Mouse (Mus musculus): Measurements from ENCODE around the gene Gm44973. TPM values are rescaled to one million over a fixed set of nuclear protein-coding genes. Genes with fewer than 3 reads are reported as not detected.

The Gm44973 gene
- polyA plus RNA-seq, 1 experiment, result 15.3 TPM

- TF ChIP-seq GATA1 (IDR thresholded peaks at IDR 0.05; ENCODE audit: low read length), result no peak
Observed at GRCm38 (mm10) chr7:5008229-5008628, 7.1 kb upstream of the Gm44973 start.

DNA sequence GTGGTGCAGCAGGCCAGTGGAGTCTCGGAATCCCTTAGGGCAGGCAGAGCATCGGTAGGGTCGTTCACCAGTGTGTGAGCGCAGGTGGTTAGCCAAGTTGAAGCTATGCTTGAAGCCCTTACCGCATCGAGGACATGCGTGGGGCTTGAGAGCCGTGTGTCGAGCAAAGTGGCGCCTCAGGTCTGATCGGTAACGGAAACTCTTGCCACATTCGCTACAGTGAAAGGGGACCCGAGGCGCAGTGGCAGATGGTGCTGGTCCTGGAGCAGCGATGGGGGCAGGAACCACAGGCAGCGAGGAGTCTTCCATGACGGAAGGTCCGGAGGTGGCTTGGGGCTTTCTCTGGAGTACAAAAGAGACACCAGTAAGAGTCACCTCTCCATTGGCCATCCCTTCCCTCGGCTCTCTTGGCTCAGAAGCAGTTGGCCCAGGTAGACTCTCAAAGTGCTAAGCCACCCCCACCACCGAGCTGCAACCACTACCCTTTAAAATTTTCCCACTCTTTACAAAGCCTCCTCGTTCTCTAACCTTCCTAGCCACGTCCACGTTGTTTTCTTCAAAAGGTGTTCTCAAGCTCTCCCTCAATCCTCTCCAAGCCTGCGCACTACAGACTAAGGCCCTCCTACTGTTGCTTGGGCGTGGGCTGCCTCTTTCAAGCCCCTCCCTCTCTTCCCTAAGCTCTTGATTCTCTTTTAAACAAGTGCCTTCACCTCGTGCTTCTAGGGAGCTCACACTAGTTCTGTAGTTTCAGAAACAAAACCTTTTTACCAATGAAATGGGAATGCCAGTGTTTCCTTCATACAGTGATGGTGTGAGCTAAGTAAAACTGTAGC is 2.4 kb upstream of the Gm44973 start:
- TF ChIP-seq GATA1 (IDR thresholded peaks at IDR 0.05; ENCODE audit: low read length), result no peak

DNA sequence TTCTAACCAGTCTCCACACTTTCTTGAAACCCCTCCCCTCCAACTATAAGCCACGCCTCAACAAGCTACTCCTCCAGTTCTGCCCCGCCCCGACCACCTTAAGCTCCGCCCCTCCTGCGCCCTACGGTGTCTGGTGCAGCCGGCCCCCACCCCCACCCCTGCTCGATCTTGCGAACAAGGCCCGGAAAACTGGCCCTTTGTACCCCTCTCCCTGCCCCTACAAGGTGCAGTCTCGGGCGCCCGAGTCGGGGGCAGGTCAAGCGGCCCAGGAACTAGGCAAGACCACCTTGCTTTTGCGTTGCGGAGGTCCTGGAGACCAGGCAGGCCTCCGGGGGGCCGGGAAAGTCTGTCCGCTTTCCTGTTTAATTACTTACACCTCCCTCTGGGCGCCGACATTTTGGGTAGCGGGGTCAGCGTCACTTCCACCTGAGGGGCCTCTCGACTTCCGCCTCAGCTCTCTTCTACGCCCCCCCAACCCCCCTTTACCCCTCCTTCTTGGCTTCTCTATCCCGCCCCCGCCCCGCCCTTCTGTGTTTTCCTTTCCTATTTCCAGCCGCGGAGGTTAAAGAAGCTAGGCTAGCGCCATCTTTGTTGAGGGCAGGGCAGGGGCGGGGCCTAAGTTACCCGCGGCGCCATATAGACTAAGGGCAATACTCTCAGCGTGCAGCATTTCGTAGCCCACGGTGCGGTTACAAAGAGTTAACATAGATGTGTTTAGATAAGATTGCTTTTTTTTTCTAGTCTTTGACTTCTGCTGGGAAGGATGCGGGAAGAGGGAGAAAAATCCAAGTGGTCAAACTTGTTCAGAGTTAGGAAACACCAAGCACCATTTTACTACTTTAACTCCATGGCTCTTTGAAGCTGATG is 812 bp upstream of the Gm44973 start, which contains the start of the genes Zfp524 and Fiz1:
Zfp524 (plus strand) TSS at position 165 of the 867 bp plus-strand sequence.
Fiz1 (minus strand) TSS at position 447 of the 867 bp plus-strand sequence.
- TF ChIP-seq GATA1 (IDR thresholded peaks at IDR 0.05; ENCODE audit: low read length), result no peak

- TF ChIP-seq GATA1 (IDR thresholded peaks at IDR 0.05; ENCODE audit: low read length), result no peak
Observed at GRCm38 (mm10) chr7:5016057-5016456, 761 bp downstream of the Gm44973 start.

DNA sequence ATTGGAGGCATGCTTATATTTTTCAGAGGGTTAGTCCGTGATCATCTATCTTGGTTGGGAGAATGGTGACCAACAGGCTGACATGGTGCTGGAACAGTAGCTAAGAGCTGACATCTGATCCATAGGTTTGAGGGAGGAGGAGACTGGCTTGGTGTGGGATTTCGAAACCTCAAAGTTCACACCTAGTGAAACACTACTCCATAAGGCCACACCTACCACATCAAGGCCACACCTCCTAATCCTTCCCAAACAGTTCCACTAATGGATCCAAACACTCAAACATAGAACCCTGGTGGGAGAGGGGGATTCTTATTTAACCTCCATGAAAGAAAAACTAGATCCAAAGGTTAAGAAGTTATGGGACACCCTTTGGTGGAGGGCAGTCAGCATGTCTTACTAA is 1.6 kb downstream of the Gm44973 start:
- TF ChIP-seq GATA1 (IDR thresholded peaks at IDR 0.05; ENCODE audit: low read length), result no peak

GRCm38 (mm10) chr7:5017352-5017751 is 2.1 kb downstream of the Gm44973 start:
- no peak for TF ChIP-seq GATA1 (IDR thresholded peaks at IDR 0.05; ENCODE audit: low read length)

DNA sequence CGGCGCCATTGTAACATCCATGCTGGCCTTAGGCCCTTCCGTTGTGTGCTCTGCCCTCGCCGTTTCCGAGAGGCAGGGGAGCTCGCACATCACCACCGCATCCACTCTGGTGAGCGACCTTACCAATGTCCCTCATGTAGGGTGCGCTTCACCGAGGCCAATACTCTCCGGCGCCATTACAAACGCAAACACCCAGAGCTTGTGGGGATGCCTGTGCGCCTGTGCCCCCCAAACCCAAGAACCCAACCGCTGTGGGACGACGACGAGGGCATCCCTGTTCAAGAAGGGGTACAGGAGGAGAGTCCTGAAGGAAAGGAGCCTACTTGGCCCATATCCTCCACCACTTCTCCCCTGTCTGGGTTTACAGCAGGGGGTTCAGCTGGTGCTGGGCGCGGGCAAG is 2.6 kb downstream of the Gm44973 start:
- TF ChIP-seq GATA1 (IDR thresholded peaks at IDR 0.05; ENCODE audit: low read length), result no peak

DNA sequence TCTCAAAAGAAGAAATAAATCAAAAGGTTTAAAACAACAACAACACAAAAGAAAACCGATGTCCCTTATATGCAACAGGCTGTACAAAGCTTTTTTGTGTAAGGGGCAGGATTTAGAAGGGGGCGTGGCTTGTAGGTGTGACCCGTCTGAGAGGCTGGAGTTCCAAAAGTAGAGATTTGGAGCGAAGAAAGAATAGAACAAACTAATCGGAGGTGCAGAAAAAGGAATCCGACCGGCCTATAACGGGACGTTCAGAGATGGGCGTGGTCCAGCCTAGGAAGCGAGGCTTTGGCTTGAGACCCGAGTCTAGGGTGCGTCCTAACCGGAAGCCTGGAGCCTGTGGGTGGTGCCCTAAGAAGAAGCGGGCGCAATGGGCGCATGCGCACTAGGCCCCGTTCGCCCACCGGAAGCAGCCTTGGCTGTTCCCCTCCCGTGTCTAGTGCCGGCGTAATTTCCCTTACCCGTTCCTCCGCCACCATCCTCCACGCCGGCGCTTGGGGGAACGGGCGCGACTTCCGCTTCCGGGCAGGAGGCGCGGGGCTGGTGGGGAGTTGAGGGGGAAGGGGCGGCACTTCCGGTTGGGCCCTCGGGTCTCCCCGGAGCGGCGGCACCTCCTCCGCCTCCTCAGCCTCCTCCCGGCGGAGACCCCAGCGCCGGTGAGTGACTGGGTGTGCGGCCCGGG is 4.8 kb downstream of the Gm44973 start, which contains the start of the genes Zfp865 and Ccdc106:
Zfp865 (plus strand) TSS at position 377 of the 682 bp plus-strand sequence.
Ccdc106 (plus strand) TSS at position 554 of the 682 bp plus-strand sequence.
- TF ChIP-seq GATA1 (IDR thresholded peaks at IDR 0.05; ENCODE audit: low read length), result no peak

DNA sequence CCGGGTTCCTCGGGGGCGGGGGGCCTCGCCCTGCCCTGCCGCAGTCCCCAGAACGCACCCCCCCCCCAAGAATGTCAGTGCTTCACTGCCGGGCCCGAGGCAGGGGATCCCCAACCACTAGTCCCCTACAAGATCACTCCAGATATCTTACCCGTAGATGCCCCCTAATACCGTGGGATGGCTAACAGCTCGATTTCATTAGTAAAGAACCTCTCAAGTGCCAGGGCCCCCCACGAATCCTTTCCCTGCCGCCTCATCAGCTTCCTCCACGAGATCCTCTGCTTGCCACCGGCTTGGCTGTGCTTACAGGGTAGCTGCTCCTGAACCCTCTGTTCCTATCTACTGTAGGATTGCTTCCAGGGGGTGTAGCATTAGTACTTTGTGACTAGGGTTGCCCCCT is 5.4 kb downstream of the Gm44973 start:
- TF ChIP-seq GATA1 (IDR thresholded peaks at IDR 0.05; ENCODE audit: low read length), result no peak

DNA sequence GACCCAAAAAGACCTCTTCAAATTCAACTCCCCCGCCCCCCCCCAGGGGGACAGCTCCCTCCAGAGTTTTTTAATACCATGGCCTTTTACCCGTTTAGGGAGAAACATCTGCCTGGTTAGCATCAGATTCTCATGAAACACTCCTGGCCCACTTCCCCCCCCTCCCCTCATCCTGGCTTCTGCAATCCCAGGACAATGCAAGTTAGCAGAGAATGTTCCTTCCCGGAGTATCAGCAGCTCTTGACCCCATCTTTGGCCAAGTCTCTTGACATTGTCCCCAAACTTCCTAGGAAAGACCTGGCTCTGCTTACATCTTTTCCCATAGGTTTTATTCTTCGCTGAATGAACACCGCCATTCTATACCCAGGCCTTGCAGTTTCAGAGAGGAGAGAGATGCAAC is 5.9 kb downstream of the Gm44973 start:
- TF ChIP-seq GATA1 (IDR thresholded peaks at IDR 0.05; ENCODE audit: low read length), result no peak

- TF ChIP-seq GATA1 (IDR thresholded peaks at IDR 0.05; ENCODE audit: low read length), result no peak
Observed at GRCm38 (mm10) chr7:5029543-5029942, 14.2 kb downstream of the Gm44973 start.

DNA sequence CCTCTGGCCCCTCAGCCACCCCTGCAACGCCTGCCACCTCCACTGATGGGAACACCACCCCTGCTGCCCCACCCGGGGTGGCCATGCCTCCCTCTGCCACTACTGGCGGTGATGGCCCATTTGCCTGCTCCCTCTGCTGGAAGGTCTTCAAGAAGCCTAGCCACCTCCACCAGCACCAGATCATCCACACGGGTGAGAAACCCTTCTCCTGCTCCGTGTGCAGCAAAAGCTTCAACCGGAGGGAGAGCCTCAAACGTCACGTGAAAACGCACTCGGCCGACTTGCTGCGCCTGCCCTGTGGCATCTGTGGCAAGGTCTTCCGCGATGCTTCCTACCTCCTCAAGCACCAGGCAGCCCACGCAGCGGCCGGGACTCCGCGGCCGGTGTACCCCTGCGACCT is 14.7 kb downstream of the Gm44973 start:
- TF ChIP-seq GATA1 (IDR thresholded peaks at IDR 0.05; ENCODE audit: low read length), result no peak

- no peak for TF ChIP-seq GATA1 (IDR thresholded peaks at IDR 0.05; ENCODE audit: low read length)
Observed at GRCm38 (mm10) chr7:5030554-5031275, 15.4 kb downstream of the Gm44973 start.

- TF ChIP-seq GATA1 (IDR thresholded peaks at IDR 0.05; ENCODE audit: low read length), result no peak
Observed at GRCm38 (mm10) chr7:5031496-5031895, 16.2 kb downstream of the Gm44973 start.

GRCm38 (mm10) chr7:5033818-5034217 is 18.5 kb downstream of the Gm44973 start, which contains the start of gene 4632433K11Rik:
Gene 4632433K11Rik, plus strand, starts transcription at chr7:5034118.
- no peak for TF ChIP-seq GATA1 (IDR thresholded peaks at IDR 0.05; ENCODE audit: low read length)
